Mouse (Mus musculus) adrenal gland, postnatal 36 days (tissue): ENCODE data around the gene Carmil1. TPM values are rescaled to one million over a fixed set of nuclear protein-coding genes. Genes with fewer than 3 reads are reported as not detected.

ENCODE experiments used
- DNase-seq, 2 experiments: peaks; one replicate each; pipeline ENCODE4 v3.0.0; 2021; ENCODE audit warnings: mixed read lengths in 1 of 2
- total RNA-seq, 2 experiments: library from RNA; stranded (reverse); gene quantifications; 2 replicates each; pipeline ENCODE4 v1.2.3; 2021

Carmil1 gene
- total RNA-seq, 2 experiments from 2014 or later, result 52.0 to 60.9 TPM

GRCm38 (mm10) chr13:24048611-24049010 lies 232.0 kb downstream of the Carmil1 start:
- DNase-seq, result no peak

DNA sequence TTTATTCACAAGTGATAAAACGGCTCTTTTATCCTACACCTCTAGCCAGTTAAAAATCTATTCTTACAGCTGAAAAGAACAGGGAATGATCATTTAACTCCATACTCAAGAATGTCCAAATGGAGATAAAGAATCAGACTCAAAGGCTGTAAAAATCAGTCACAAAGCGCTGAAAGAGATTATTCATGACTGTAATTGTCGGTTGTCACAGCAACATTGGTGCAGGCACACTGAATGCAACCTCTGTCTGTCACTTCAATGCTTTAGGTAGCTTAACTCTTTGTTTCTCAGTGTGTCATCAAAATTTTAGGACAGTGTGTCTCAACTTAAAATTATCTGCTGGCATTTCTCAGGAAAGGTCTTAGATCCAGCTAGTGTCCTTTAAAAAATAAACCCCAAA lies 235.3 kb downstream of the Carmil1 start:
- no peak for DNase-seq

DNA sequence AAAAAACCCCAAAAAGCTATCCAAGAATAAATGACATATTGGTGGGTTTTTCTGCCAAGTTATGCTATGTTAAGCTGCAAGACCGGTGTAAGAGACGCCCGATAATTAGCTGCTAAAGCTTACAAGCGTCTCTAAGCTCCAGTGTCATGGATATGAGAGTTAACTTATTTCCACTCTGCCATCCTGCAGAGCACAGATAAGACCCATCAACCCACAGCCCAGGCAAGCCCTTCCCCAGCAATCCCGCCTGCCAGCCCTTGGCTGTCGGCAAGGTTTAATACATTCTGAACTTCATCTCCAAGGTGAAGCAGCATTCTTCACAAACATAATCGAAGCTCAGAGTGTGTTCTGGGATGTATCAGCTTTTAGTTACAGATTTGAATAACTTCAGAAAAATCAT lies 240.4 kb downstream of the Carmil1 start:
- DNase-seq, result no peak

DNA sequence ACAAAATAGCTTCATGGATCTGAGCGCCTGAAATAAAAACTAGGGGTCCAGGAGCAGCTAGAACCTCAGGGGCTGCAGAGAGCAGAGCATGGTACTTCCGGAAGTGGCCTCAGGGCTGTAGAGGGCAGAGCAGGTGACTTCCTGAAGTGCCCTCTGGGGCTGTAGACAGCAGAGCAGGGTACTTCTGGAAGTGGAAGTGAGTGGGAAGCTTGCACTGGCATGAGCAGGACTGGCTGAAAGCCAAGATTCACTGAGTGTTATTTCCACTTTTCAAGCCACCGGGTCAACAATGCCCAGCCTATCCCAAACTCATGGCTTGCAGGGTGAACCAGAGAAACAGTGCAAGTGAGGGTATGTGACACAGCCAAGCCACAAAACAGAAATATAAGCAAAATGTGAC lies 243.1 kb downstream of the Carmil1 start:
- peak in 1 of 2 experiments; percentile 14 for DNase-seq

- DNase-seq, result no peak
Observed at GRCm38 (mm10) chr13:24036150-24036549, 244.4 kb downstream of the Carmil1 start.

DNA sequence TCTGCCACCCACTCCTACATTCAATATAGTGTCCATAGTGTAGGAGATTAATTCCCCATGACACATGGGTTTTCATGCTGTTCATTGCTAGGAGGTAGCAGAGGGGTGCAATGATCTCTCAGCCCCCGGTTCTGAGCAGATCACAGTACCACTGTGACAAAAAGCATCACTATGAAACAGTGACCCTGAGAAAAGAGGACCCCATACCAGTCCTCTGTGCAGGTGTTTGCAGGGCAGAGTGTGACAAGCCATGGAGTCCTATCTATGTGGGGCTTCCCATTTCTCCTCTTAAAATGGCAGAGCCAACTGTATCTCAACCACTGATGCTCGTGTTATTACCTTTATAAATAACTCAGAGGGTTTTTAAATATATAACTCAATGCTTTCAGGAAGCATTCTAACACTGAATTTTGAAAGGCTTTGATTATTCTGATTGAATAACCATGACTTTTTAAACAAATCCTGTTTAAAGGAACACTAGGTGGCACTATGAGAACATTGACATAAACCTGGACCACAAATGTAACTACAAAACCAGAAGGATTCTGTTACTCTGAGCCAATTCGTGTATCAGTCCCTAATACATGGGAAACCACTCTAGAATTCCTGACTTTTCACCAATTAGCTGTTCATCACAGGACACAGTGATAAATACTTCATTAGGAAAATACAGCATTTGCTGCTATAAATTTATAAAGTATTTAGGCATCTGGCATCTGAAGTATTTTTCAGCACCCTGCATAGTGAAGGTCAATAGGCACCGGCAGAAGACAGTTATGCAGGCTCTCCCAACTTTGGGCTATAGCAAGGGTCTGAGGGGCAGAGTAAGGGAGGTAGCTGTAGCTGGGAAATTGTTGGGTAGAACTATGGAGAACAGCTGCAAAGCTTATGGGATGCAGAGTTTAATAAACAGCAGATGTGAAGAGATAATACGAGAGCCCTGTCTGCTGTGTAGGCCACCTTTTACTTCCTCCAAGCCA lies 253.1 kb downstream of the Carmil1 start:
- DNase-seq, result no peak

DNA sequence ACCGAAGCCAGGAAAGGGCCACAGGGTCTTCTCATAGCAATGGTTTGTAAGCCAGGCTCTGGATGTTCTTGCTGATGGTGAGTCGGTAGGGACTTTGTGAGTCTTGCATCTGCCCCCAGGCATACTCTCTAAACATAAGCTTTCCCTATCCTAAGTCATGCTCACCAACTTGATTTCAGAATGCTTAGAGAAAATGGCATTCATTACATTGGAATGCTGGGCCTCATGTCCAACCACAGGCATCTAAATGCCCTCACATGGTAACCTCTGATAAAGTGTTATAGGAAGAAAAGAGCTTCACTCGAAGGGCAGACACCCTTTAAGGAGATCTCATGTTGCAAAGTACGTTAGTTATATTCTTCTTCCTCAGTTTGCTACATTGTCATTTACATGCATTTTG lies 262.1 kb downstream of the Carmil1 start:
- no peak for DNase-seq

GRCm38 (mm10) chr13:24005528-24005927 lies 275.1 kb downstream of the Carmil1 start:
- no peak for DNase-seq

DNA sequence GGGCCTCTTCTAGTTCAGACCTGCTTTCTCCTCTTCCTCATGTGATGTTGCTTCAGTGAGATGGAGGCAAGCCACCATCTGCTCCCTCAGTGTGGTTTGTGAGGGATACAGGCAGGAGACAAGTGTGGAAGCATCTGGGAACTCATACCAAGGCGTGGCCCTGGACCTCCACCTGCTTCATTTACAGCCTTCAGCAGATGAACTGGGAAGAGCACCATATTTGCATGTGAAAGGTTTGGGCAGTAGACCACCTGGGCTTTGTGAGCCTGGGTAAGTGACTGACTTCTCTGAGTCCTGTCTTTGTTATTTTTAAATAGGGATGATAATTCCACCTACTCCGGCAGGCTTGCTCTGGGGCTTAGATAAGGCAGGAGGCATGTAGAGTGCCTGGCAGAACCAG lies 278.8 kb downstream of the Carmil1 start:
- no peak for DNase-seq

DNA sequence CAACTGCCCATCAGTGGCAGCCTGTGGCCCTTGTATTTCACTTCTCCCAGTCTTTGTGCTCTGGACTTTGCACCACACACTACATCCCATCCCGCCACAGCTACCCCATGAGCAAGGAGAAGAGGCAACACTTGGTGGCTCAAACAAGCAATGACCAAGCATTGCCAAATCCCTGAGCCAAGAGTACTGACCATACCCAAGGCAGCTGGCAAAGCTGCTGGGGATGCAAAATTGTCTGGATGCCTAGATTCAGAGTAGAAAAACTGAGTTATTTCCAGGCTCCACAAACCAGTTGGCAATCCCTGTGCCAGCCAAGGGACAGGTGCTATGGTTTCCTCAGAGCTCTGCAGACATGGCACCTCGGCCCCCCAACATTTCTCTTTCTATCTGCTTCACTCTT lies 279.5 kb downstream of the Carmil1 start:
- DNase-seq, result no peak

- no peak for DNase-seq
Observed at GRCm38 (mm10) chr13:23998826-23999225, 281.8 kb downstream of the Carmil1 start.

DNA sequence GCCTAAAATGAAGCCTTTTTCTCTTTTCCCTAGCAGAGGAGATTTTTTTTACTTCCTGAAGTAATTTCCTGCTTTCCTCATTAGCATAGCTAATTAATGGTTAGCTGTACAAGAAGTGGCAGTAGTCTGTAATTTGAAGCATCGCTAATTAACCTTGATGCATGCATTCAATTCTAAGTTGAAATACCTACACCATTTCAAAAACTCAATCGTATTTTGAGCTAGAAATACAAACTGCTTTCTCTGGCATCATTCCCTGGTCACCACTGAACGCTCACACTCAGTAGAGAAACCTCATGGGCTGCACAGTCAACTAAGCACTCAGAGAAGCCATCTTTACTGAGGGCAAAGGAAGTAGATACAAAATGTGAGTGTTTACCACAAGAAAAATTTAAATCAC lies 285.8 kb downstream of the Carmil1 start:
- no peak for DNase-seq

- no peak for DNase-seq
Observed at GRCm38 (mm10) chr13:23994024-23994423, 286.6 kb downstream of the Carmil1 start.

DNA sequence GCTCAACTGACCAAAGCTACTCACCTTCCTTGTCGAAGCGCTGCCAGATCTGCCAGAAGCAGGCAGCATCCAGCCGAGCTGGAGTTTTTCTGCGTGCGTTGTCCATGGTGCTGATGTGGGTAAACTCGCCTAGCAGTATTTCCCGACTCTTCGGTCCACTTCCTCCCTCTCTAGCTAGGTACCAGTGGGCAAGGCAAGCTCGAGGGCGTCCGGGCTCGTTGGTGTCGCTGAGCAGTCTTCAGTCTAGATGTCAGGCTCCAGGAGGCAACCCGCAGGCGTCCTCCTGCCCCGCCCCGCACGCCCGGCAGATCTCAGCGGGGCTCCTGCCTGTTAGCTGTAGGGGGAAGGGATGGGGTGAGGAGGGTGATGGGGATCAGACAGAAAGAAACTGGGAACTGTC lies 289.7 kb downstream of the Carmil1 start, which contains the start of gene Scgn:
TSS of gene Scgn (minus strand) at position 287 of the 400 bp plus-strand sequence.
- DNase-seq, result peak; percentile 75 to 79

- DNase-seq, result no peak
Observed at GRCm38 (mm10) chr13:23990451-23990850, 290.1 kb downstream of the Carmil1 start.

DNA sequence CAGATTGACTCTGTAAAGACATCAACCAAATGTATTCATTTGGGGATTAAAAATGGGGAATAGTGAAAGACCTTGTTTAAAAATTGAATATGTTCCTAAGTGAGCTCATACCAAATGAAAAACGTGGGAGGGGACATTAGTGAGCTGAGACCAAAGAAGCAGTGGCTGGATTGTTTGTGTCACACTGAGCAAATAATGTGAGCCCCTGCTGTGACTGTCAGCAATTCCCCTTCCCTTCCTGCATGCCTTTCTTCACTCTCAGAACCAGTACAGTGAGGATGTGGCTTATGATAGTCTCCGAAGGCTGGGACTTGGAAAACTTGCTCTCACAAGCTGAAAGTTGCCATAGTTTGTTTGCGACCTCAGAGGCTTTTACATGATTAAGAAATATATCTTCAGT lies 295.5 kb downstream of the Carmil1 start:
- DNase-seq, result no peak

- DNase-seq, result no peak
Observed at GRCm38 (mm10) chr13:23972271-23972670, 308.3 kb downstream of the Carmil1 start.

GRCm38 (mm10) chr13:23971870-23972269 lies 308.7 kb downstream of the Carmil1 start:
- no peak for DNase-seq

DNA sequence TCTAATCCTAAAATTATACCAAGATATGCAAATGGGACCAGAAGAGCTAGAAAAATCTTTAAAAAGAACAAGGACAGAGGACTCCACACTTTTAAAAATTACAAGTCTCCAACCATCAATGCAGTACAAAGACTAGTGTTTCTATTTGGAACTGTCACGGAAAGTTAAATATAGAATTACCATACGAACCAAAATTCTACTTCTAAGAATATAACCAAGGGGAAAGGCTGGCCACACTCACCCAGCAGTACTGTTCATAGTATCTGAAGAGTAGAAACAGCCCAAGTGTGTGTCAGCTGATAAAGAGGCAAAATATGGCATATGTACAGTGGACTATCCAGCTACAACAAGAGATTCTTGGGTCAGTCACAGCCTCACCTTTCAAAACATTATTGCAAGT lies 315.7 kb downstream of the Carmil1 start:
- DNase-seq, result no peak
